Mouse (Mus musculus) forebrain, embryonic 14.5 days (tissue): ENCODE measurements at regions not wholly inside any gene's neighbourhood (a gene's known extent, or its start where the extent isn't known, plus 50 kb on each side); places are given as distances from the start of the nearest gene placed in this dataset.

Source experiments
- ATAC-seq: fragments of 200-750 bp; cut with Nextera tagmentation; 2 replicates; pipeline ENCODE4 v1.8.0; 2017; ENCODE audit warnings: mild to moderate bottlenecking, moderate library complexity
- DNase-seq: peaks from one replicate; pipeline ENCODE4 v3.0.0-alpha.2; 2015; ENCODE audit warnings: low spot score
- H3K27ac ChIP-seq: fragments of 300-500 bp; sonication (generic); 2 replicates; pipeline ENCODE4 v1.5.1; 2014; ENCODE audit warnings: low read depth, mild to moderate bottlenecking, control low read depth, low read length, moderate library complexity
- H3K27me3 ChIP-seq: fragments of 300-500 bp; sonication (generic); replicated peaks from 2 replicates; pipeline ENCODE4 v1.6.1; 2014; ENCODE audit warnings: low read length, control low read depth, mixed read lengths; ENCODE audit not compliant: control insufficient read depth, insufficient read depth
- H3K36me3 ChIP-seq: fragments of 300-500 bp; sonication (generic); 2 replicates; pipeline ENCODE4 v1.6.1; 2014; ENCODE audit warnings: low read length, control low read depth; ENCODE audit not compliant: control insufficient read depth, insufficient read depth
- H3K4me1 ChIP-seq: fragments of 300-500 bp; sonication (generic); 2 replicates; pipeline ENCODE4 v1.6.1; 2014; ENCODE audit warnings: antibody characterized with exemption, low read length, control low read depth; ENCODE audit not compliant: control insufficient read depth, insufficient read depth
- H3K4me2 ChIP-seq: fragments of 300-500 bp; sonication (generic); 2 replicates; pipeline ENCODE4 v1.6.1; 2014; ENCODE audit warnings: mild to moderate bottlenecking, control low read depth, low read length
- H3K4me3 ChIP-seq: fragments of 300-500 bp; sonication (generic); 2 replicates; pipeline ENCODE4 v1.5.1; 2014; ENCODE audit warnings: low read depth, low read length, control low read depth
- H3K9ac ChIP-seq: fragments of 300-500 bp; sonication (generic); 2 replicates; pipeline ENCODE4 v1.6.1; 2014; ENCODE audit warnings: mild to moderate bottlenecking, low read length, control low read depth, moderate library complexity
- H3K9me3 ChIP-seq: fragments of 300-500 bp; sonication (generic); replicated peaks from 2 replicates; pipeline ENCODE4 v1.6.1; 2016; ENCODE audit warnings: low read length, control low read depth, mixed read lengths; ENCODE audit not compliant: control insufficient read depth
- WGBS: fragments of 180-500 bp; shearing (Covaris S2); extraction: QIAGEN DNeasy Blood & Tissue Kit; methylation state at CpG from one replicate; pipeline ENCODE4 v1.1.7; 2014; 5-methylcytosine and 5-hydroxymethylcytosine counted together

DNA sequence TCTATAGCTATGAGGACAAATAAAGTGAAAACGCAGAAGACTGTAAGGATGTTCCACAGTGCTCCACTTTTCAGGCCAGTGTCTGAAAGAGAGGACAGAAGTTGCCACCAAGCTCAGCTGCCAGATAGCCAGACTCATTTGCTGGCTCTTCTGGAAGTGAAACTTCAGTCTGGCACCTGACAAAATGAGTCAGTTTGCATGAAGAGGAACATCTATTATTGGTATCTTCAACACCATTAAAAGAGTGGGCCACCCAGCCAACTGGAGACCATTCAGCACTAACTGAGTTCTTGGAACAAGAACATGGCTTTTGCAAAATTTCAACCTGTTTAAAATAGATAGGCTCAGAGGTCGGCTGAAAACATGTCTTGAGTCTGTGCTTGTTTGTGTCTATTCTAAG, 592.4 kb upstream of the Tbl1xr1 start:
- Histone ChIP-seq H3K4me1 (peaks cover 6% of the 10 kb centered on the region), H3K9me3 (0 out of 2 replicates have a peak, but pooled peaks cover 2% of the 10 kb centered on the region), H3K4me2 (no peak overlapping the region), H3K27me3 (no peaks in the 10 kb centered on the region), H3K4me3 (no peak overlapping the region), H3K36me3 (no peaks in the 10 kb centered on the region), H3K27ac (no peak overlapping the region), H3K9ac (no peak overlapping the region)
- WGBS: 78% methylated on average over 2 of the region's 2 CpGs
- DNase-seq (no peak), ATAC-seq (no peak)

DNA sequence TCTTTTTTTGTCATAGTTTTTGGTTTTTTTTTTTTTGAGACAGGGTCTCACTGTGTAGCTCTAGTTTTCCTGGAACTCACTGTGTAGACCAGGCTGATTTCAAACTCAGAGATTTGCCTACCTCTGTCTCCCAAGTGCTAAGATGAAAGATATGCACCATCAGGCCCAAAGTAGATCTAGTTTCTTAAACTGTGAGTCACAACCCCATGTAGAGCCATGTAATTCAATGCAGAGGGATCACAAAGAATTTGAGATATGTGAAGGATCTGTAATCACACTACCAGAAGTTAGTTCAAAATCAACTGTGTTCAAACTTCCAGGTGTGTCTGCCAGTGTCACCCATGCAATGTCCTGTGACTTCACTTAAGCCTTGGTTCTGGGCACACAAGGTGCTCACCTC, 591.0 kb upstream of the Tbl1xr1 start:
- Histone ChIP-seq H3K4me3 (no peak overlapping the region), H3K36me3 (no peaks in the 10 kb centered on the region), H3K9ac (no peak overlapping the region), H3K27me3 (no peaks in the 10 kb centered on the region), H3K9me3 (0 out of 2 replicates have a peak, but pooled peaks cover 2% of the 10 kb centered on the region), H3K27ac (no peak overlapping the region), H3K4me1 (no peaks in the 10 kb centered on the region), H3K4me2 (no peak overlapping the region)
- no peak for DNase-seq
- no peak for ATAC-seq

DNA sequence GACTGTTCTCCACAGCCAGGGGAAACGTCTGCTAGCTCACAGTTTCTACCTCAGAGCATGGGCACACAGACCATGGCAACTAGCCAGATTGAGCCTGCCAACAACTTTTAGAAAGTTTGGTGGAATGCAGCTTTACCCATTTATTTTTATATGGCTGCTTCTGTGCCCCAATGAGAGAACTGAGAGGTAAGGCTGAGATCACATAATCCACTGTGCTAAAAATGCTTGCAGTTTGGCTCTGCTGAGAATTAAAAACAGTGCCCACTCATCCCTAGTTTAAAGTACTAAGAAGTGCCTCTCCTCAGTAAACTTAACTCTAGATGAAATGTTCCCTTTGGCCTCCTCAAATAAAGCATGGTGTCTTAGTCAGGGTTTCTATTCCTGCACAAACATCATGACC, 586.9 kb upstream of the Tbl1xr1 start:
- no peak for DNase-seq
- Histone ChIP-seq H3K4me2 (no peak overlapping the region), H3K4me1 (no peaks in the 10 kb centered on the region), H3K9me3 (0 out of 2 replicates have a peak, but pooled peaks cover 2% of the 10 kb centered on the region), H3K27me3 (no peaks in the 10 kb centered on the region), H3K4me3 (no peak overlapping the region), H3K27ac (no peak overlapping the region), H3K9ac (no peak overlapping the region), H3K36me3 (no peaks in the 10 kb centered on the region)
- ATAC-seq: no peak
- WGBS: 61% methylated on average over 1 of the region's 1 CpGs

DNA sequence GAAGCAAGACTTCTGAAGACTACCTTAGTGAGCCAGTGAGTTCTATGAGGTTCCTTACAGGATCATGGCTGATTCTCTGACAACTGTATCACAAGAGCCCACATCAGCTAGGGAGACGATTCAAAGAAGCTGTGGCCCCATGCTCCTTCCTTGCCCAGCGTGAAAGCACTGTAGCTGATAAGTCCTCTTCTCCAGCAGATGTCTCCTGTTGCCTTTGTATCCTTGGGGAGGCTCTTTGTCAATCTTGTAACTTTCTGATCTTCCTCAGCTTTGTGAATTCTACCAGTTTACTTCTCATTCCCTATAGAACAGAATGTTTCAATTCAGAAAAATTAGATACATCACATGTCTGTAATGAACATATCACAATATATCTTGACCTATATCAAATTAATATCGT, 584.0 kb upstream of the Tbl1xr1 start:
- no peaks in the 10 kb centered on the region for H3K36me3 ChIP-seq

DNA sequence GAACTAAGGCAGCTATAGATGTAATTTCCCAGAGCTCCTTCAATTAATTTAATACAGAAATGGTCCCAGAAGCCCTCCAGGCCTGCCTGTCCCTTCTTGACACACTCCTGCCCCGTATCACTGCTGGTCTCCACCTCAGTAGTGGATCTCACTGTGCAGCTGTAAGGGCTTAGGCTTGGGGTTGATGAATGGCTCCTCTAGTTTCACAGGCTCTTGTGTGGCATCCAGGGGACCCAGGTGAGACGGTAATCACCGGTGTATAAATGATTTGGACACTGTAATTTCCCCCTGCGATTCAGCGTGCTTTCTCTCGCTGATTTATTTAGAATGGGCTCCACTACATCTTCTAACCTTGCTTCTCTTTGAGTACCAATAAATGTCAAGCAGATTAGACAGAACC, 583.1 kb upstream of the Tbl1xr1 start:
- DNase-seq (no peak), ATAC-seq (no peak)
- no peak overlapping the region for H3K4me2 ChIP-seq
- no peak overlapping the region for H3K27ac ChIP-seq
- no peaks in the 10 kb centered on the region for H3K36me3 ChIP-seq
- H3K9ac ChIP-seq: no peak overlapping the region
- peaks cover 4% of the 10 kb centered on the region; the same call in 1 of the 2 replicates for H3K4me1 ChIP-seq
- H3K4me3 ChIP-seq: no peak overlapping the region
- H3K9me3 ChIP-seq: 0 out of 2 replicates have a peak, but pooled peaks cover 2% of the 10 kb centered on the region
- no peaks in the 10 kb centered on the region for H3K27me3 ChIP-seq
- 86% methylated on average over 6 of the region's 6 CpGs for WGBS

More for the DNA sequence above, 584.0 kb upstream of the Tbl1xr1 start:
- DNase-seq (no peak), ATAC-seq (no peak)
- 0 out of 2 replicates have a peak, but pooled peaks cover 2% of the 10 kb centered on the region for H3K9me3 ChIP-seq
- H3K4me2 ChIP-seq: no peak overlapping the region
- H3K9ac ChIP-seq: no peak overlapping the region
- 68% methylated on average over 3 of the region's 3 CpGs for WGBS
- no peak overlapping the region for H3K27ac ChIP-seq
- H3K27me3 ChIP-seq: no peaks in the 10 kb centered on the region
- H3K4me3 ChIP-seq: no peak overlapping the region
- peaks cover 4% of the 10 kb centered on the region; the same call in 1 of the 2 replicates for H3K4me1 ChIP-seq

DNA sequence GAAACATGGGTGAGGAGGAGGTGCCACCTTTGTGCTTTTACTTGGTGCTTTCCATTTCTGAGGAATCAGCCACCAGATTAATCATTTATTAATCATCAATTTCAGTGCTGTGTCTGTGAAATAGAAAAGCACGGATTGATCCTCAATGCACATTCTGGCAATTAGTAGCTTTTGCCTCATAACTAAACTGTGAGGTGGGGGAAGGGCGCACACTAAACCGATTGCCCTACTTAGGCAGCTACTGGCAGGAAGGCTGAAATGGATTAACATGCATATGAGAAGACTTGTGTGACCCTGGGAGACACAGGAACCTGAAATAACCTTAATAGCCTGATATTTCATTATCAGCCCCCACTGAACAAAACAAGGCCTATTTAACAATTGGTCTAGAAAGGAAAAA, 581.5 kb upstream of the Tbl1xr1 start:
- Histone ChIP-seq H3K4me1 (peaks cover 4% of the 10 kb centered on the region; the same call in 1 of the 2 replicates), H3K27me3 (no peaks in the 10 kb centered on the region), H3K9ac (no peak overlapping the region), H3K36me3 (no peaks in the 10 kb centered on the region), H3K4me3 (no peak overlapping the region), H3K9me3 (no peaks in the 10 kb centered on the region), H3K4me2 (no peak overlapping the region), H3K27ac (no peak overlapping the region)
- WGBS: 40% methylated on average over 3 of the region's 3 CpGs
- DNase-seq (peak; percentile 53), ATAC-seq (no peak)

DNA sequence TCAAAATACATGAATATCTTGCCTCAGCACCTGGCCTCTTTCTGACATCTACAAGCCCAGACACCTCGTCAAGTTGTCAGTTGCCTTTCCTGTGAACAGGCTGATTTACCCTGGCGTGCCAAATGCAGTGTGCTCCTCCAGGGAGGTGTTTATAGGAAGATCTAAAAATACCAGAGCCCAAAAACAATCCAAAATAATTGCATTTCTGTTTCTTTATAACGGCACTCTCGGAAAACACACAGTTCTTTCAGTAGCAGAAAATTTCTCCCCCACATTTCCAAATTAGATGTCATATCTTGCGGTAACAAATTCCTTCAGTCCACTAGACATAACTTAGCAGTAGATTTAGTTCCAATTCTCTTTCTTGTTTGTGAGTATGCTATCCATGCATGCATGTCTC, 580.8 kb upstream of the Tbl1xr1 start:
- Histone ChIP-seq H3K9me3 (no peaks in the 10 kb centered on the region), H3K9ac (no peak overlapping the region), H3K27me3 (no peaks in the 10 kb centered on the region), H3K36me3 (no peaks in the 10 kb centered on the region), H3K4me3 (no peak overlapping the region), H3K4me2 (no peak overlapping the region), H3K27ac (no peak overlapping the region), H3K4me1 (peaks cover 4% of the 10 kb centered on the region; the same call in 1 of the 2 replicates)
- ATAC-seq (no peak), DNase-seq (no peak)
- WGBS: 75% methylated on average over 5 of the region's 5 CpGs

DNA sequence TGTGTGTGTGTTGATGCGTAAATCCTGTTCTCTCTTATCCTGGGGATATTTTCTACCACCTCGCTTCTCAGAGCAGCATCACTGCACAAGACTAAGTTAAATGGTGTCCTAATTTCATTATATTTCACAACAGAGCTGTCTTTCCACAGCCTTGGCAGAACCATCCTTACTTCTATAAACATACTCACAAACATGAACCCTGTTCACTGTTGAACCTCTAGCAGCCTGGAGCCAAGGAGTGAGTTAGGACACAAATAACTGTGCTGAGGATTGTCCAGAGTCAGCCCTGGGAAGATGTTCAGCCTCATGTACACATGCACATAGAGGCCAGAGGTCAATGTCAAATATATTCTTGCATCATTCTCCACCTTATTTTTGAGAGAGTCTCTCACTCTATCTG, 580.3 kb upstream of the Tbl1xr1 start:
- DNase-seq (no peak), ATAC-seq (no peak)
- Histone ChIP-seq H3K9ac (no peak overlapping the region), H3K36me3 (no peaks in the 10 kb centered on the region), H3K27ac (no peak overlapping the region), H3K27me3 (no peaks in the 10 kb centered on the region), H3K4me2 (no peak overlapping the region), H3K9me3 (no peaks in the 10 kb centered on the region), H3K4me3 (no peak overlapping the region), H3K4me1 (peaks cover 4% of the 10 kb centered on the region; the same call in 1 of the 2 replicates)
- WGBS: 91% methylated on average over 2 of the region's 2 CpGs

DNA sequence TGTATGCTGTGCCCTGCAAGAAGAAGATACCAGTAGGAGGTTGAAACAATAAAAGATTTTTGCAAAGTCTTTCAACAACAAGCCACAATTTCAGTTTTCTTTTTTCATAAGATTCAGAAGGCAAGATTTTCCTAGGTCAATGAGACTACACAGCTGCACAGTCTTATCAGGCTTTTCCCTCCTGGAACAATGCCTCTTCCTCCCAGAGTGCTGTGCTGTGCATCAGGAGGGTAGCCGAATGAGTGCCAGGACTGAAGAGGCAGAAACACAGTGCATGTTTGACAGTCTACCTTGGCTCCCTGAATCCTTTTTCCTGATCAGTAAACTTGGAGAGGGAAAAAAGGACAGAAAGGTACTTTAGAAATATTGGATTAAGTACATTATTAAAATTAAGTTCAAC, 579.4 kb upstream of the Tbl1xr1 start:
- WGBS: 70% methylated on average over 1 of the region's 1 CpGs
- no peak overlapping the region for H3K4me3 ChIP-seq
- H3K27ac ChIP-seq: no peak overlapping the region
- no peak overlapping the region for H3K4me2 ChIP-seq
- no peak for ATAC-seq
- no peaks in the 10 kb centered on the region for H3K27me3 ChIP-seq
- peaks cover 4% of the 10 kb centered on the region; the same call in 1 of the 2 replicates for H3K4me1 ChIP-seq
- no peaks in the 10 kb centered on the region for H3K9me3 ChIP-seq
- no peaks in the 10 kb centered on the region for H3K36me3 ChIP-seq
- H3K9ac ChIP-seq: no peak overlapping the region
- DNase-seq: no peak
